ENCODE assay signal across 12 mouse cellular contexts in genomic region chr17:84176446-84176845, GRCm38 (mm10). TPM values are rescaled to one million over a fixed set of nuclear protein-coding genes. Genes with fewer than 3 reads are reported as not detected.
DNase-seq lines count a peak whose midpoint lies in the region.
"Had no signal": no experiment of that assay in that cellular context is flagged by ENCODE, and none has a peak within 500 bp of the region (broad histone marks: within the 10 kb centered on the region; RNA-seq: fewer than 3 reads in every experiment).

No protein-coding gene starts in this region.

- peak; percentile 1 for DNase-seq in adrenal gland, postnatal 10 days
- DNase-seq in adrenal gland, postnatal 14 days = no peak
- peak; percentile 1 to 2 for DNase-seq in kidney, postnatal 4 days
- DNase-seq in kidney, adult 9 months = no peak
- peak; percentile 1 to 19 for DNase-seq in thymus, adult 18-20 months
- DNase-seq in thymus, postnatal 14 days = no peak
- peak; percentile 2 for DNase-seq in urinary bladder, postnatal 25 days (ENCODE audit: low spot score)
- DNase-seq in natural killer cell, adult 2 months (ENCODE audit: low spot score in 2 of 2) = no peak
- DNase-seq: adrenal gland, postnatal 36 days; cerebellum, adult 11-12 months; cerebellum, postnatal 14 days; left cerebral cortex, postnatal 4 days had no signal

RNA-seq across cellular contexts. Expression of gene Zfp36l2, which starts 11.3 kb away (rescaled TPM):
- 100 to 1,000 TPM in 1 of 2 experiments, 10 to 100 TPM in 1; 67.0 to 122 TPM for total RNA-seq in adrenal gland, postnatal 10 days (2021)
- total RNA-seq in adrenal gland, postnatal 14 days (2021) = 73.8 and 85.4 TPM in 2 replicates

Comparison
In these comparisons a context has a peak if more than half of its experiments do, and no peak if none do; other contexts are left out.
1. DNase-seq: peak in adrenal gland, postnatal 10 days (single experiment), kidney, postnatal 4 days (2 of 2), thymus, adult 18-20 months (2 of 2) and urinary bladder, postnatal 25 days (single experiment); none in adrenal gland, postnatal 14 days (single experiment), kidney, adult 9 months (single experiment), thymus, postnatal 14 days (single experiment) and natural killer cell, adult 2 months (0 of 2).